Mouse (Mus musculus): ENCODE data around the gene Immp2l.

Immp2l gene

DNA sequence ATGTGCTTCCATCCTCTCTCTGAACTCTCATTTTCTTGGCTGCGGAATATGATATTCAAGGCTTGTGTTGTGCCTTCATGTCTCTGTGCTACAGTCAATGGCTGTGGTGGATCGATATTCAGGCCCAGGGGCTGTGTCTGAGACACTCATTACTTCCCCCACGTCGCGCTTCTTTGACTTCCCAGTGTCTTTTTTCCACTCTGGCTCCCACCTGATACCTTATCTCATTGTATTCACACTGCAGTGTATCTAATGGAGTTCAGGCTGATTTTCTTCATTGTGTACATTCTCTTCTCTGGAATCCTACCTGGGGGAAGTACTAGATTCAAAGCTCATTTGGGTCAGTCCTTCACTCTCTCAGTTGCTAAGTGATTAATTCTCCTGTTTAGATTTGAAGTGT is 27.1 kb downstream of the Immp2l start:
- DNase-seq (ENCODE audit: low spot score), result no peak

DNA sequence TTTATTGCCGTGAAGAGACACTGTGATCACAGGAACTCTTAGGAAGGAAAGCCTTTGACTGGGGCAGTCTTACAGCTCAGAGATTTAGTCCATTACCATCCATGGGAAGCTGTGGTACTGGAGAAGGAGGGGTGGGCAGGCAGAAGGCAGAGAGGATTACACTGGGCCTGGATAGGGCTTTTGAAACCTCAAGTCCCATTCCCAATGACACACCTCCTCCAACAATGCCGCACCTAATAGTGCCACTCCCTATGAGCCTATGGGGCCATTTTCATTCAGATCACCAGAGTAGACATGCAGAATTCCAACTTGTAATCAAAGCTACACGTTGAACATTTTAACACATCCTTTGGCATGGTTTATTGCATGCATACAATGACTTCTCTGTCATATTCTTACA is 29.0 kb downstream of the Immp2l start:
- no peak for DNase-seq (ENCODE audit: low spot score)

DNA sequence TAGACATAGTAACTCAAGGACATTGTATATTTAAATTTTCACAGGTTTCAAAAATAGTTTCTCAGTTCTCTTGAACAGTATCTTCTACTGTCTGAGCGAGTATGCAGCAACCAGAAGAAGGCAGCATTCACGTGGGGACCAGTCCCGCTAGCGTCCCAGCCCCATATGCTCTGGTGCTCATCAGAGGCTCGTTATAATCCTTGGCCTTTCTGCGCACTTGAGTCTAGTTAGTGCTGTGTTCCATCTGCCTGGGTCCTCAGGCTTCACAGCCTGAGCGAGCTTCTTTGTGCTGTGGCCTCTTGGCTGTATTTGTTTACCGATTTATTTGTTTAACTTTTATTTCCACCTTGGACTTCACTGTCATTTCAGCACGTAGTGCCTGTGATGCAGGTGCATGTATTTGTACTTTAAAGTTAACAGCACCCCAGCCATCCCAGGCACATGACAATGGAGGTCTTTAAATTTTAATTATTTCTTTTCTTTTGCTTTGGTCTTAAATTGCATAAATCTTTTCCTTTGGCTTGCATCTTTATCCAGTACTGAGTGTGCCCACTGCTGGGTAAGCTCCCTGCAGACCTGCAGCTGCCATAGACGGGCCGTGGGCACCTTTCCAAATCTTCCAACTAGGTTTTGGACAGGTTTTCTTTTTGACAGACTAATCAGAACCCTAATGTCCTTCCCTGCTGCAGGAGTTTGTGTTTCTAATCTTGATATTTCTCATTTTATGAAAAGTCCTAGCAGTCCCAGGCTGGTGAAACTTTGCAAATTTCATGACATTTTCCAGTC is 30.3 kb downstream of the Immp2l start:
- no peak for DNase-seq (ENCODE audit: low spot score)

DNA sequence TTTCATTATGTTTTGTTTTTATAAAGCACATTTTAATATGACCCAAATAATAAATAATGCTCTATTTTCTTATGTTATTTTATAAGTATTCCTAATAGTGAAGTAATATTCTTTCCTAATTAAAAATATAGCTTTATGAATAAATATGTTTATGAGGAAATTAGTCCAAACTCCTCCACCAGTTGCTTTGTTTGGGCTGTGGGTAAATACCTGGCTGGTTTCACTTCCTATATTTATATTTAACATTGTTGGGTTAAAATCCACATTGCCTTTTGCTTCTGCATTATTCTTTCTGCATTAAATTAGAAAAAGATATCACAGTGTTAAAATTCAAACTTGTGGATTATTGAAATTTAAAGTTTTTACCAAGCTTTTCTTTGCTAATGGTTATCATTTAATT is 32.1 kb downstream of the Immp2l start:
- DNase-seq (ENCODE audit: low spot score), result no peak

DNA sequence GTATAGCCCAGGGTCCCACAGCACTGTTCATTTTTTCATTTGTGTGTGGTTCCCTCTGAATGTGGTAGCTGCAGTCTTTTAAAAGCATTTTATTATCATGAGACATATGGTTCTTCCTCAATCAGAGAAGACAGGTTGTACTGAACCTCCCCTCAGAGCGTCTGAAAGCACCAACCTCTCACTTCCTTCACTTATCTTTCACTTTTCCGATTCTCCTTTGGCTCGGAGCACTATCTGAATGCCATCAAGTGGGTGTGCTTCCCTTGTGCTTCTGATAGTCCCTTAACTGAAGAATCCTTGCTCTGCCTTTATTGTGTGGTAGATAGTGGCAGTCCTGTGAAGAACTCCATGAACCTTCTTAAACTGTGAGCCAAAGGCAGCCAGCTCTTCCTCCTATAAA is 39.4 kb downstream of the Immp2l start:
- no peak for DNase-seq (ENCODE audit: low spot score)

DNA sequence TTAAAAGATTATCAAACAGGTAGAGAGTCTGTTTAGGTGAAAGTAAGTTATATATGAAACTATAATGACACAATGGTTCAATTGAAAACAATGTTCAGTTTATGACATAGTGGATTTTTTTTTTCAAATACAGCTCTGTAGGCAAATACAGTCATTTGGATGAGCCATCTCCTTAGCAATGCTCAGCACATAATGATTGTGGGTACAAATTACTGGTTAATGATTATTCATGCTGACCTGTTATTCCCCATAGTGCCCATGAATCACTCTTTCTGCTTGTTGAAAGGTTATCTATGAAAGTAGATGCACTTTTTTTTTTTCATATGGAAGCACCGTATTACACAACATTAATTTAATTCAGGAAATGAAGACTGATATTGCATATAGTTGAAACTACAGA is 58.0 kb downstream of the Immp2l start:
- no peak for DNase-seq (ENCODE audit: low spot score)

DNA sequence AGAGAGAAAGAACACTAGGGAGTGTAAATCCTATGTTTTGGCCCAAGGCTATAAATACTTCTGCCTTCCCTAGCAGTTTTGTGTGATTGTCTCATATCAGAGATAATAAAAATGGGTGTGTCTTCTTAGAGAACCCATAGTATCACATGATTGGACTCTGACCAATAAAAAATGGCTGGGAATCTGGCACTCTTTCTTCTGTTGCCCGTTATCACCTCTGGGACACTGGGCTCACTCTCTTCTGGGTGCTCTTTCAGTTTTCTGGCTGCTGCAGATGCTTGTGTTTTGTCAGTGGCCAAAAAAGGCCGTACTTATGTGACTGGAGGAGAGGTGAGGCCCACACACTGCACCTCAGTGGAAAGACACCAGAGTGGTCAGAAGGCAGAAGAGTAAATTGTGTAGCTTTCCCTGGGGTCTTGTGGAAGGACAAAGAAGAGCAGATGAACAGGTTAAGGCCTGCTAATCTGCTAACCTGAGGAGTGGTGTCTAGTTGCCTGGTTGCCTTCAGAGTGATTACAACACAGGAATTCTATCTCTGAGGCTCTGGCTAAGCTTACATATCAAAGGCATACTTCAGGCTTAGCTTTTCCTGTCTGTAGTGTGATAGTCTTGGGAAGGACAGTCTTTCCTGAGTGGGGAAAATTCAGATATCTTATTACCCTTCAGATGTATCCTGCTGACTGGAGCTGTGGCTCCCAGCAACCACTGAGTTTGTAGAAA is 60.6 kb downstream of the Immp2l start:
- DNase-seq (ENCODE audit: low spot score), result no peak

DNA sequence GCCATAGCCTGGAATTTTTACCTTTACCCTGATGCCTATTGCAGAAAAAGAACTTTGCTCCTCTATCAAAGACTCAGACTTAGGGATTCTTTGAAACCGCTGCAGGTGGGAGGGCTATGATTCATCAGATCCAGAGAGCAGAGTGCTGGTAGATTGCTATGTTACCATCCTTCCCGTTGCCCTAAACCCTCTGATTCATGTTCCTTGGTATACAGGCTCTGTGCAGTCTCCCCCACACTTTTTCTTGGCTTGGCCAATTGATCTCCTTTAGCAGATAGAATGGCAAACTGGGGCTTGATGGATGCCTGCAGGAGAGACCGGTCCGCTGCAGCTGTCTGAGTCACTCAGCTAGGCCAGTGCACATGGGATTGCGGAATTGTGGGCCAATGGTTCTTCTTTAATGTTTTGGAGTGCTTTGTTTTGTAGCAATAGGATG is 66.1 kb downstream of the Immp2l start:
- DNase-seq (ENCODE audit: low spot score), result no peak

DNA sequence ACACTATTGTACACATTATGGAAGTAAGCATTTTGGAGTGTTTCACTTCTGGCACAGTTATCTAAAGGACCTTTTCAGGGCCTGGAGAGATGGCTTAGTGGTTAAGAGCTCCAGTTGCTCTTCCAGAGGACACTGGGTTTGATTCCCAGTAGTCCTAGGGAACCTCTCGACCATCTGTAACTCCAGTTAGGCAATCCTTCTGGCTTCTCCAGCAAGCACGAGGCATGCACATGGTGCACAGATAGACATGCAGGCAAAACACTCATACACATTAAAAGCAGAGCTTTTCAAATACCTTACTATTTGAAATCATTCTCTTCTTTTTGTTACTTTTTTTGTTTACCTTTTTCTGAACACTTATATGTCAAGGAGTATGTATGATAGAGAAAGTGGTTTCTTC is 66.9 kb downstream of the Immp2l start:
- no peak for DNase-seq (ENCODE audit: low spot score)

DNA sequence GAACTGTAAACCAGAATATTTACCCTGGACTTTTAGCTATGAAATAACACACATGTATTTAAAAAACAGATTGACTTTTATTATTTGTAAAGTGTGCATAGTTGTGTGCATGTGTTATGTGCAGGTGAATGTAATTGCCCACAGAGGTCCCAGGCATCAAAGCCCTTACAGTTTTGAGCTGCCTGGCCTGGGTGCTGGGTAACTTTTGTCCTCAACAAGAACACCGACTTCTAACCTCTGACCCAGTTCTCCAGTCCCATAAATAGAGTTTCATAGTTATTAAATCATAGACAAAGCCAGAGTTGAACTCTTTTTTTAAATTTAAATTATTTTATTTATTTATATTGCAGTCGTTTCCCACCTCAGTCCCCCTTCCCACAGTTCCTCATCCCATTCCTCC is 67.4 kb downstream of the Immp2l start:
- DNase-seq (ENCODE audit: low spot score), result no peak

DNA sequence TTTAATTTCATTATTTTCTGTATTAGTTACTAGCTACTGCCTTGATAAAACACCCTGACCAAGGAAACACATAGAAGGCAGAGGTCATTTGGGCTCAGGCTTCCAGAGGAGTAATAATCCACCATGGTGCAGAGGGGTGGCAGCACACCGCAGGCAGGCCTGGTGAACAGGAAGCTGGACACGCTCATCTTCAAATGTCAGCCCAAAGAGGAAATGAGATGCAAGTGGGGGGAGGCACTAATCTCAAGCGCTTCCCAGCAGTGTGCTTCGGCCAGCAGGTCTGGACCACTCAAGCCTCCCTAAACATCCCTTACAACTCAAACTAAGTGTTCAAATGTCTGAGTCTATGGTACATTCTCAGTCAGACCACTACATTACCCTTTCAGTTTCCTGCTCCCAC is 72.2 kb downstream of the Immp2l start:
- no peak for DNase-seq (ENCODE audit: low spot score)

DNA sequence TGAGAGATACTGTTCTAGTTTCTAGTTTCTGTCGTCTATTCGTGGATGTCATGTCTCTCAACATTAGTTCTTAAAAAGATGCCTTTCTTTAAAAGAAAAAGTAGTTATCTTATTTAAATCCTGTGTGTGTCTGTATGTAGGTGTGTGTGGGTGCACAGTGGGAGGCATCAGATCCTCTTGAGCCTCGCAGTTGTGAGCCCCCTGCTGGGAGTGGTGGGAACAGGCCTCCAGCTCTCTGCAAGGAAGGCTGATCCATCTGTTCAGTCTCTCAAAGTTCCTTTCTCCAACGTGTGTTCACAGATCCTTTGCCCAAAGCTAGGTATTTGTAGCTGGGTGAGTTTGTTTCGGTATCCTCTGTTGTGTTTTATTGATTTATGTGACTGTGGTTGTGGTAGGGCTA is 73.5 kb downstream of the Immp2l start:
- DNase-seq (ENCODE audit: low spot score), result no peak

DNA sequence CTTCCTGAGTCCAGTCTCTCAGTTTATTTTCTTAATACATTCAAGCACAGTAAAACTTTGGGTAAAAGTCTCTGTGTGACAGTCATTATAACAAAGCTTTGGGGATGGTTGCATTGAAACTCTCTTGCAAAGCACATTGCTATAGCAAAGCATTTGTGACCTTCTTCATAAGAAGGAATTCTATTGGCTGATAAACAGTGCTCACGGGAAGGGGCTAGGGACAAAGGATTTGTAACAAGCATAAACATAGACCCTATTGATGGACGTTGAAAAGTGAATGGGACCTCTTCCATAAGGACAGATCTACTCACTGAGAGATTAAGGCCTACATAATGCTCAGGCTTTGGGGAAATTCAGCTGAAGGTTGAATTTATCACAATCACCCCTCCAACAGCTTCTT is 85.1 kb downstream of the Immp2l start:
- DNase-seq (ENCODE audit: low spot score), result no peak

DNA sequence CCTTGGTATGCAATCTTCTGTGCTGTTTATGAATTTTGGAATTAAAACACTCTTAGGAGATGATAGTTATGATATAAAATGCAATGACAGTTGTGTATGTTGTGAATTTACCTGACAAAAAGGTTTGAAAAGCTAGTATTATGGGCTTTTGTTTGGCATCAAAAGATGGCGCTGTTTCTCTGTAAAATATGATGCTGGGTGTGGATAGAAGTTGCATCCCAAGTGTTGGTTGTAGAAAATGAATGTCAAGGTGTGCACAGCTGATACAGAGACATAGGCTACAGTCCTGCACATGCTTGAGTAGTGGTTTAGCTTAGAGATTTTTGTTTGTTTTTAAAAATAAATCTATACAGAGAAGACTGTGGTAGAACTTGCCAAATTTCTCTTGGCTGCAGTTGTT is 87.6 kb downstream of the Immp2l start:
- no peak for DNase-seq (ENCODE audit: low spot score)

DNA sequence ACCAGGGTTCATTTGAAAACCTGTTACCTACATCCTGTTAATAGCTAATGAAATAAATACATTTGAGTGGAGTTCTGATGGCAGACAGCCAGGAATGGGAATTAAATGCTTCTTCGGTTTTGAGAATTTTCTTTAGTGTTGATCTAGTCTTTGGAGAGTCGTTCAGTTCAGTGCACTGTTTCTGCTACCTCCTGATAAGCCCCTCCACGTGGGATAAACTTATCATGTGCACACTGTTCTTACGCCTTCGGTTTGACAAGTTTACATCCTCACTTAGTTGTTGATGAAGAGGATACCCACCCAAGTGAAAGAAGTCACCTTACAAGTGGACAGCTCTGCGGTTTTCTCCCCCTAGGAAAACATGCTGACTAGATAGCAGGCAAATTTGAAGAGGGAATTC is 88.2 kb downstream of the Immp2l start:
- DNase-seq (ENCODE audit: low spot score), result no peak

DNA sequence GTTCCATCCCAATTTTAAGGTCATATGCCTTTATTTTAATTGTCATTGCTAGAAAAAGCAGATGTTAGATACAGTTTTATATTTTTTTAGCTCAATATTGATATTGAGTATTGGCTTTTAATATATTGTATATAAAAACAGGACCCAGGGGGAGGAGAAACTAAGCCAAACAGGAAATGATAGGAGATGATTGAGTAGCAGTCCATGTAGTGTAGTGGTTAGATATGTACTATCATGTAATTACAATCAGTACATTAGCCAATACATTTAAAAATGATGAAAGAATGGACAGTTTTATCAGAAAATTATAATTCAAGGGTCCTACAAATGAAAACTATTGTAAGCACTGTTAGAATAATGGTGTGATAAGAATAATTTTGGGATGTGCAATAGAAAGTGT is 94.5 kb downstream of the Immp2l start:
- no peak for DNase-seq (ENCODE audit: low spot score)

DNA sequence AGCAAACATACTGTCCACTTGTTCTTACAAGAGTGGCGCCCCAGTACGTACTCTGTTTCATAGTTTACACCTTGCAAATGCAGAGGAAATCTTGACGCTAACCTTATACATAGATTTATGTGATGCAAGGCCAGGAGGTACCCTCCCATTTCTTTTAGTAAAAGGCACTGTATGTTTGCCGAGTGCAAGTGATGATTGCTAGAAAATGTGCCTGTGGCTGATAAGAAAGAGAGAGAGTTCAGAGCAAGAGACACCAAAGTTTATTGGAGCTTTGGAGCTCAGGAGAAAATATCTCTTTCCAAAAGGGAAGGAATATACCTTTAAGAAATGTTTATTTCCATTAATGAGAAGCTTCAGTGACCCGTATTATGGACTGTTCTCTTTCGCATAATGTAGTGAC is 95.8 kb downstream of the Immp2l start:
- DNase-seq (ENCODE audit: low spot score), result no peak

DNA sequence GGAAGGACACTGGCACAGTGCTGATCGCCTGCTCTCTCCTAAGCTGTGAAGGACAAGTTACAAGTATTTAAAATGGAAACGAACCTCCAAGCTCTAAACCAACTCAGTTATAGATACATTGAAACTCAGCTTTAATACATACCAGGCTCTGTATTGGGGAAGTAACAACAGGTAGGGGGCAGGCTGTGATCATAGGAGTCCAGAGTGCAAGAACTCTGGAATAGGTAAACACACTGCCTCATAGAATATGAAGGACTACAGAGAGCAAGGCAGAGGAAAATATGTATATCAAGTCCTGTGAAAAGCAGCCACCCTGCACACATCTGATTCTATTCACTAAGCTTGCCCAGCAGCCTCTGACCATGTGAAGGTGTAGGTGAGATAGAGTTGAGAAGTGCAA is 99.3 kb downstream of the Immp2l start:
- no peak for DNase-seq (ENCODE audit: low spot score)

DNA sequence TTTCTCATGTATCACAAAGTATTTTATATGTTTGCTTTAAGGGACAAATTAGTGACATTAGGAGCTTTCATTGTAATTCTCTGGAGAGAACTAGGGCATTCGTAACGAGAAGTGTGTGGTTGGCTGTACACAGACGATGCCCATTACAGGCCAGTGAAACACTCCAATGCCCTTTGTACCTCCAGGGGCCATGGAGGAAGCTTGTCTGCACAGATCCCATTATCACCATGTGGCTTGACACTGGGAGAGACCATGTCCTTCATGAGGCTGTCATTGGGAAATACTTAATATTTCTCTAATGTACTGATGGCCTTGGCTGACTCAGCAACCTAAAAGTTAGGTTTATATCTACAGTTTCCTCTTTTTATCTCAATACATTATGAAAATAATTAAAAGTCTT is 111.0 kb downstream of the Immp2l start:
- no peak for DNase-seq (ENCODE audit: low spot score)

DNA sequence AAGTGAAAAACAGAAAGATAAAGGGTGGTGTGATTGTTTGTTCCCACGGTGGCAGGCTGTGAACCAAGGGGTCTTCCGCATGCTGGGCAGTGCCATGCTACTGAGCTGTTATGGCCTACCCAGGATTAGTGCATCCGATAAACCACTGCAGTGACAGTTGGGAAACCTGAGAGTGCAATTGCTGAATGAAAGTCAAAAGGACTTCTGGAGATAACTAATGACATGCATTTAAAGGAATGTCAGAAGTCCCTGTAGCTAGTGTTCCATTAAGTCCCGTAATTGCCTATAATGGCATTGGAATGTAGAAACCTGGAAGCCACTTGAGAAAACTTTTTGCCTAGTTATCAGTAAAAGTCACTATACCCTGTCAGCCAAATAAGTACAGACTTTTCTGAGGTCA is 135.7 kb downstream of the Immp2l start:
- DNase-seq (ENCODE audit: low spot score), result no peak

DNA sequence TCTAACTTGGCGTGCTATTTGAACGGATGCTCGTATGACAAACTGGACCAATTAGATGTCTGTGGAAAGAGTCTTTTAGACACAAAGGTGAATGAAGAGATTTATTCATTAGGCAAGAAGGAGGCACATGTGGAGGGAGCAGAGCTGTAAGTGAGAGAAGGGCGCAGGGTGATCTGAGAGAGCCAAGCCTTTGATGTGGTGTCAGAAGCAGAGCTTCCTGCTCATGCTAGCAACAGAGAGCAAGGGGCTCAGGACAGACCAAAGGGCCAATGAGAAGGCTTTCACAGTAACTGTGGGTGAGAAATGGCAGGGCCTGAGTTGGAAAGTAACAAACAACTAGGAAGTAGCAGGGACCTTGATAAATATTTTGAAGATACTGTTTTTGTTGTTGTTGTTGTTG is 143.9 kb downstream of the Immp2l start:
- DNase-seq (ENCODE audit: low spot score), result no peak

DNA sequence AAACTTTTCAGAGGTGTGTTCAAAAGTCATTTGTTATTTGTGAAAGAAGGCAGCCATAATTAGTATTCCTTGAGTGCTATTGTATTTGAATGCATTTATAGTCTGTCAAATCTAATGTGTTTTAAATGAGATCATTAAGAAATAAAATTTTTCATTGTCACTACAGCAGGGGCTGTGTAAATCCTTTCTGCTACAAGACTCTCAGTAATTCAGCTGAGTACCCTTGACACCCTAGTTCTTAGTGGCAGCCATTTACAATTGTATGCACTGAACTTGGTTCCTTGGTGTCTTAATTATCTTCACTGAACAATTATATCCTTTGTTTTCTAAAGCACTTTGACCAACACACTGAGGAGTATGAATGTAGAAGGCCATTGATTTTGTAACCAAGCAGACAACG is 146.2 kb downstream of the Immp2l start:
- no peak for DNase-seq (ENCODE audit: low spot score)

DNA sequence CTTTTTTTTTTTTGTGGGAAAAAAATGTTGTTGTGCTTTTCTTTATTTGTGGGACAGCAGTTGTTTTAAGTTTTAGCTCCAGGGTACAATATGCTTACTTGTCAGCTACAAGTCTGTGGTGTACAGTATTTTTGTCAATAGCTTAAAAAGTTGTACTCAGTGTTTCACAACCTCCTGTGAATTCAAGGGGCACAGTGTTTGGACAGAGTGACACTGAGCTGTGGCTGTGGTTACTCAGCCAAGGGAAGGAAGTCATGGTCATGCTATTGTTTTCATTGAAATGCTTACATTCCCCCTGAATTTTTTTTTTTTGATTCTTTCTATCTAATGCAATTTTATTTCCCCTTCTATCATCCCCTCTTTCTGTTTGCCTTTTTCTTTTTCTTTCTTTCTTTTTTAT is 159.0 kb downstream of the Immp2l start:
- no peak for DNase-seq (ENCODE audit: low spot score)

DNA sequence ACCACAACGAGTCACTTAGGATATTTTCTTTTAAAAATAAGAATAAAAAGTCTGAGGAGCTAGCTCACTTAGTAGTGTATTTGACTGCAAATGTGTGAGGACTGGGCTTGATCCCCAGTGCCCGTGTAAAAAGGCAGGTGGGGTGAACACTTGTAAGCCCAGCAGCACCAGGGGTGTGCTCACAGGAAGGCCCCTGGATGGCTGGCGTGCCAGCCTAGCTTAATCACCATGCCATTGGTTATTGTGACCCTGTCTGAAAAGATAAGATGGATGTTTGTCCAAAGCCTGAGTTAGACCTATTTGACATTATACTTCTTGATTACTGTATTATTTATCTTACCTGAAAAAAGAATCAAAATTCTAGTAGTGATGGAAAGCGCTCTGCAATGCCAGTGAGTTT is 161.2 kb downstream of the Immp2l start:
- DNase-seq (ENCODE audit: low spot score), result no peak

All from yolk sac, embryonic 10.5 days (tissue).